Mouse (Mus musculus) liver, adult 2 months (tissue): ENCODE data around the gene Olfr777. TPM values are rescaled to one million over a fixed set of nuclear protein-coding genes. Genes with fewer than 3 reads are reported as not detected.
"Not testable (repeated sequence)": the region's sequence is repeated elsewhere in the genome, so short reads cannot be mapped to it uniquely, and the experiment has no call there.

ENCODE experiments used
- DNase-seq: peaks from one replicate; pipeline ENCODE4 v3.0.0-alpha.2; 2011; ENCODE audit warnings: low read depth, low spot score; ENCODE audit errors: extremely low read depth
- H3K27ac ChIP-seq: fragments of 200-500 bp; replicated peaks from 2 replicates; pipeline ENCODE4 v1.5.1; 2012; ENCODE audit warnings: low read depth, mild to moderate bottlenecking, control low read depth, inconsistent platforms, low read length; ENCODE audit not compliant: insufficient read depth
- H3K27me3 ChIP-seq: fragments of 200-500 bp; 2 replicates; pipeline ENCODE4 v1.6.1; 2012; ENCODE audit warnings: mild to moderate bottlenecking, moderate library complexity, low read length, inconsistent platforms; ENCODE audit not compliant: control insufficient read depth, insufficient read depth
- H3K36me3 ChIP-seq: fragments of 200-500 bp; 2 replicates; pipeline ENCODE4 v1.6.1; 2012; ENCODE audit warnings: low read length, inconsistent platforms; ENCODE audit not compliant: control insufficient read depth, insufficient read depth
- H3K4me1 ChIP-seq: fragments of 200-500 bp; 2 replicates; pipeline ENCODE4 v1.6.1; 2011; ENCODE audit warnings: low read length; ENCODE audit not compliant: control insufficient read depth, insufficient read depth
- H3K4me3 ChIP-seq: fragments of 200-500 bp; 2 replicates; pipeline ENCODE4 v1.5.1; 2011; ENCODE audit warnings: low read depth, mild to moderate bottlenecking, control low read depth, low read length, moderate library complexity; ENCODE audit not compliant: insufficient read depth
- H3K79me2 ChIP-seq: fragments of 200-500 bp; 2 replicates; pipeline ENCODE4 v1.6.1; 2012; ENCODE audit warnings: inconsistent platforms, mild to moderate bottlenecking, low read length, moderate library complexity; ENCODE audit not compliant: control insufficient read depth, insufficient read depth
- H3K9ac ChIP-seq: fragments of 200-500 bp; 2 replicates; pipeline ENCODE4 v1.6.1; 2012; ENCODE audit warnings: low read depth, mild to moderate bottlenecking, control low read depth, inconsistent platforms, low read length
- CTCF ChIP-seq: fragments of 200-500 bp; IDR thresholded peaks from 2 replicates; pipeline ENCODE4 v1.5.1; 2011; ENCODE audit warnings: low read depth, low read length, control low read depth
- POLR2A ChIP-seq: fragments of 200-500 bp; IDR thresholded peaks from 2 replicates; pipeline ENCODE4 v1.6.1; 2011; ENCODE audit warnings: low read length, control low read depth; ENCODE audit not compliant: insufficient read depth; ENCODE audit errors: extremely low read depth
- WGBS: fragments of 180-500 bp; shearing (Covaris S2); methylation state at CpG from one replicate; pipeline ENCODE4 v1.1.7; 2018; 5-methylcytosine and 5-hydroxymethylcytosine counted together
- polyA plus RNA-seq: library from polyadenylated mRNA; depleted of rRNA; stranded (reverse); fragments of >200 nt; gene quantifications from 2 replicates; pipeline ENCODE4 v1.2.3, GENCODE M21; 2012; rRNA removed
- total RNA-seq: library from RNA; depleted of rRNA; stranded (reverse); fragments of >200 nt; gene quantifications from 2 replicates; pipeline ENCODE4 v1.2.3, GENCODE M21; 2014; rRNA removed

Olfr777 gene
- total RNA-seq (not detected in 2 replicates), polyA plus RNA-seq (not detected in 2 replicates)

DNA sequence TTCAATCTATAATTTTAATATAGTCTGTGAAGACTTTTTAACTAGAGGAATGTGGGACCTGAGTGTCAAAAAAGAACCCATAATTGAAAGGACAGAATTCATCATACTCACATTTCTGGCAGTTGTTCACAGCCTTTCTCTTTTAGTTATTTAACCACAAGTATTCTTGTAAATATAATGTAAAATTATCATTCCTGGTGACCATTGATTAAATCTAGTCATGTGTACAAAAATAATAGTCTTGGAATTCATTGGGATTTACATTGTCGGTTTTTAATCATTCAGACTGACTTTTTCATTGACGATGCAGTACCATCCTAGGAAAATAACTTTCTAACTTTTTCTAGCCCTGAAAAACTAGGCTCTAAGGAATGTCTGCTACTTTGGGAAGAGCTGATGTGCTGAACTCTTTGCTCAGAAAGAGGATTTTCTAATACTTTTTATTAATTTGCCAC is at the start of gene Olfr777:
Gene Olfr777 (minus strand): TSS at position 405 of the 455 bp plus-strand sequence.
- Histone ChIP-seq H3K4me1 (no peaks in the 10 kb centered on the region), H3K79me2 (no peaks in the 10 kb centered on the region), H3K27me3 (no peaks in the 10 kb centered on the region), H3K36me3 (no peaks in the 10 kb centered on the region), H3K27ac (no peak within 1 kb of the TSS), H3K4me3 (no peak within 1 kb of the TSS), H3K9ac (no peak within 1 kb of the TSS)
- WGBS, result 85% methylated on average over 2 of the region's 2 CpGs
- no peak for DNase-seq
- no peak for TF ChIP-seq CTCF
- no peak for TF ChIP-seq POLR2A

GRCm38 (mm10) chr10:129317817-129318216 is 46.5 kb upstream of the Olfr777 start, which contains the start of gene Olfr780:
TSS of gene Olfr780 (plus strand) at chr10:129318117.
- WGBS, result 78% methylated on average over 3 of the region's 3 CpGs
- Histone ChIP-seq H3K27me3 (no peaks in the 10 kb centered on the region), H3K79me2 (no peaks in the 10 kb centered on the region), H3K27ac (no peak within 1 kb of the TSS), H3K36me3 (no peaks in the 10 kb centered on the region), H3K4me3 (no peak within 1 kb of the TSS), H3K9ac (no peak within 1 kb of the TSS), H3K4me1 (no peaks in the 10 kb centered on the region)
- DNase-seq, result no peak
- no peak for TF ChIP-seq CTCF
- TF ChIP-seq POLR2A, result no peak

DNA sequence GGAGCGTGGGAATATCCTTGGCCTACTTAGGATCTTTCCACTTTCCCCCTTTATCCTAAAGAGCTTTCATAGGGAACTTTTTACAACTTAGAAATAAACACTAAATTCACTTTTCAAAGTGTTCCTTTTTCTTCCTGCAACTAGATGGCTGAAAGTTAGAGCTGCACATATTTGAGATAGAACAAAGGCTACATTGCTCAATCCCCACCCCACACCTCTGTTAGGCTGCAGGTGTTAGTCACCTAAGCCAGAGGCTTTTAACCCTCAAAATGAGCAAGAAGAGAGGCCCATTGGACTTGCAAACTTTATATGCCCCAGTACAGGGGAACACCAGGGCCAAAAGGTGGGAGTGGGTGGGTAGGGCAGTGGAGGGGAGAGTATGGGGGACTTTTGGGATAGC is 42.2 kb upstream of the Olfr777 start:
- H3K27ac ChIP-seq, H3K79me2 ChIP-seq, DNase-seq, H3K36me3 ChIP-seq, H3K9ac ChIP-seq, H3K4me1 ChIP-seq, H3K4me3 ChIP-seq, H3K27me3 ChIP-seq: not testable (repeated sequence)
- WGBS, result no CpG with 5 or more reads among the region's 1 CpGs

DNA sequence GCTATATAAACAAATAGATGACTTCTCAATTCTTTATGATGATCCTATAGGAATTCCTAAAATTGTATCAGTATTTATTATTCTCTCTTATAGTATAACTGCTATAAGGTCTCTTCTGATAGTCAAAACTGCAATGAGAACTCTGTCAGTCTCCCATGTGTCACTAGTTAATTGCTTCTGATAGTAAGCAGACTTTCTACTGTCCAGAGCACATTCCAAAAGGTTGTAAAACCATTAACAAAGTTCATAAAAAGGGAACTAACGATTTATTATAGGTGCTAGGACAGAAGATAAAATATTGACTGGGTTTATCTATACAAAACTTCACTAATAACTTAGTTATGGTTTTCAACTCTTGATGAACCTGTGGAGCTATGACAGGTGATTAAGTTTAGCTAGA is 41.7 kb upstream of the Olfr777 start:
- H3K36me3 ChIP-seq, H3K4me1 ChIP-seq, H3K9ac ChIP-seq, H3K4me3 ChIP-seq, DNase-seq, H3K27me3 ChIP-seq, H3K79me2 ChIP-seq, H3K27ac ChIP-seq: not testable (repeated sequence)
- 32% methylated on average over 1 of the region's 1 CpGs for WGBS

GRCm38 (mm10) chr10:129258827-129259226 is 12.5 kb downstream of the Olfr777 start, which contains the start of gene Olfr776:
TSS of gene Olfr776 (plus strand) at chr10:129259127.
- DNase-seq, result no peak
- H3K27ac ChIP-seq, result no peak within 1 kb of the TSS

DNA sequence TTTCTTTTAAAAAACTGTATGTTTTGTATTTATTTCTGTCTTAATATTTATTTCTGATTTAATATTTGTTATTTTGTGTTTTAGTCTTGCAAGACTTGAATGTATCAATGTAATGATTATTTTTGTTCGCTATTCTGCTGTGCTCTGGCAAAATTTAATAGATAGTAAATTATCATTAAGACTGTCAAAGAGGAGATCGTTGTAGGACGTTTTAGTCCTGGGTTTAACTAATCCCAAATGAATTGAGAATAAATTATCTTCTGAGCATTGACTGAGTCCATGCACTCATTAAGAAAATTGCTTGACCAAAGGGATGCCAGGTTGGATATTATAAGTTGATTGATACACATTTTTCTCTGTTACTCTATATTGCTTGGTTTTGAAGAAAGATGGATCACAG is 23.2 kb downstream of the Olfr777 start, which contains the start of gene Olfr775:
Gene Olfr775 (plus strand): TSS at position 301 of the 400 bp plus-strand sequence.
- Histone ChIP-seq H3K79me2 (no peaks in the 10 kb centered on the region), H3K4me3 (no peak within 1 kb of the TSS), H3K27ac (no peak within 1 kb of the TSS), H3K27me3 (no peaks in the 10 kb centered on the region), H3K4me1 (no peaks in the 10 kb centered on the region), H3K36me3 (no peaks in the 10 kb centered on the region), H3K9ac (no peak within 1 kb of the TSS)
- 68% methylated on average over 3 of the region's 3 CpGs for WGBS
- DNase-seq, result no peak
- TF ChIP-seq POLR2A (no peak), CTCF (no peak)

More at GRCm38 (mm10) chr10:129258827-129259226, 12.5 kb downstream of the Olfr777 start, which contains the start of gene Olfr776:
- TF ChIP-seq POLR2A, result no peak
- TF ChIP-seq CTCF, result no peak
- Histone ChIP-seq H3K27me3 (no peaks in the 10 kb centered on the region), H3K79me2 (no peaks in the 10 kb centered on the region), H3K4me3 (no peak within 1 kb of the TSS), H3K9ac (no peak within 1 kb of the TSS), H3K4me1 (no peaks in the 10 kb centered on the region), H3K36me3 (no peaks in the 10 kb centered on the region)
